Mouse (Mus musculus): ENCODE results near the gene Ccdc47. TPM values are rescaled to one million over a fixed set of nuclear protein-coding genes. Genes with fewer than 3 reads are reported as not detected.
"Not testable (repeated sequence)": the region's sequence is repeated elsewhere in the genome, so short reads cannot be mapped to it uniquely, and the experiment has no call there.

Gene Ccdc47
- polyA plus RNA-seq, 1 experiment from 2014 or later: 53.5 TPM

DNA sequence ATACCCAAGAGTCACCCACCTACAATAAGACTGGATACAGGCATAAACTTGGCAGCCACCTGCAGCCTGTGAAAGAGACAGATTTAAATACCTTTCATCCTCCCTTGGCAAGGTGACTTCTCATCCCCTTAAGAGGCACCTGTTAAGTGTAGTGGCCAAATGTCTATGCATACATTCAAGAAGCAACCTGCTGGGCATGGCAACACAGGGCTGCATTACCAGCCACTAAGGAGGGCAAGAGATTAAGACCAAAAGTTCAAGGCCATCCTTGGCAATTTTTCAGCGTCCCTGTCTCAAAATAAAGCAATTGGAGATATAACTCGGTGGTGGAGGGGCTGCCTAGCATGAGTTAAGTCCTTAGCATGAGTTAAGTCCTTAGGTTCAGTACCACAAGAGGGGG lies 38.6 kb upstream of the Ccdc47 start:
- H3K9me3 ChIP-seq (ENCODE audit: control insufficient read depth, low read length): no peaks in the 10 kb centered on the region
- H3K36me3 ChIP-seq (ENCODE audit: control insufficient read depth, insufficient read depth, low read length): peaks cover 41% of the 10 kb centered on the region
- H3K4me1 ChIP-seq (ENCODE audit: control insufficient read depth, insufficient read depth, low read length): peaks cover 13% of the 10 kb centered on the region
- no peaks in the 10 kb centered on the region for H3K27me3 ChIP-seq (ENCODE audit: control insufficient read depth, insufficient read depth, low read length)
- ATAC-seq (ENCODE audit: insufficient number of reproducible peaks, low FRiP score, low TSS enrichment, low read depth): no peak
- 24% methylated on average over 2 of the region's 2 CpGs for whole genome bisulfite sequencing
- DNase-seq (ENCODE audit: low spot score): no peak
- H3K9ac ChIP-seq (ENCODE audit: low read length): peak overlapping the region; percentile 91
- H3K27ac ChIP-seq (replicated peaks; ENCODE audit: low read depth, low read length): no peak overlapping the region
- H3K4me3 ChIP-seq (ENCODE audit: low read depth, low read length): peak overlapping the region; percentile 93
- H3K4me2 ChIP-seq (ENCODE audit: low read depth, severe bottlenecking): peak overlapping the region; percentile 86

DNA sequence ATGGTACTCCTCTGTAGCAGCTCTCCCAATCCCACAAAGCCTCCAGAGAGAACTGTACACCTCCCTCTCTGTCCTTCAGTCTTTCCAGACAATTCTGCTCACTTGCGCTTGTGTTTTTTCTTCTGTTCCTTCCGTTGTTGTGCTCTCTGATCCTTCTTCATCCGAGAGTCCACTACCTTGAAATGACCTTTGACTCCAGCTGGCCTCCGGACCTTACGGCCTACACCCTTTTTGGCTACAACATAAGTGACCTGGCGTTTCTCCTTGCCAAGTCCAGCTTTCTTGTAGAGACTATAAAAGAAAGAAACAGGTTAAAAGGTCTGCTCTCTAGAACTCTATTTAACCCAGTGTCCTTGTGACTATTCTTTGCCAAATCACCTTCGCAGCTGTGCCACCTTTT lies 33.2 kb upstream of the Ccdc47 start:
- Histone ChIP-seq H3K27me3 (ENCODE audit: control insufficient read depth, insufficient read depth, low read length) (no peaks in the 10 kb centered on the region), H3K27ac (replicated peaks; ENCODE audit: low read depth, low read length) (no peak overlapping the region), H3K4me3 (ENCODE audit: low read depth, low read length) (no peak overlapping the region), H3K4me2 (ENCODE audit: low read depth, severe bottlenecking) (no peak overlapping the region), H3K4me1 (ENCODE audit: control insufficient read depth, insufficient read depth, low read length) (no peaks in the 10 kb centered on the region), H3K9me3 (ENCODE audit: control insufficient read depth, low read length) (no peaks in the 10 kb centered on the region), H3K9ac (ENCODE audit: low read length) (no peak overlapping the region), H3K36me3 (ENCODE audit: control insufficient read depth, insufficient read depth, low read length) (peaks cover 62% of the 10 kb centered on the region)
- ATAC-seq (ENCODE audit: insufficient number of reproducible peaks, low FRiP score, low TSS enrichment, low read depth) (no peak), DNase-seq (ENCODE audit: low spot score) (no peak)
- 86% methylated on average over 7 of the region's 7 CpGs for WGBS

DNA sequence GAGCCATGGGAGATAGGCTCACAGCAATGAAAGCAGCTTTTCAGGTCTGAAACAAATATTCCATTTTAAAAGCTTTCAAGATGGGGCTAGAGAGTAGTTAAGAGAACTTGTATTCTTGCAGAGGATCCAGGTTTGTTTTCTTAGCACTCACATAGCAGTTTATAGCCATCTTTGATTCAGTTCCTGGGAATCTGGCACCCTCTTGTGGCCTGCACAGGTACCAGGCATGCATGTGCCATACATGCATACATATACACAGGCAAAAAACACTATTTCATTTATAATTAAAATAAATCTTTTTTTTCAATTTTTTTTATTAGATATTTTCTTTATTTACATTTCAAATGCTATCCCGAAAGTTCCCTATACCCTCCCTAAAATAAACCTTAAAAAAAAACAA lies 30.7 kb upstream of the Ccdc47 start:
- no peaks in the 10 kb centered on the region for H3K27me3 ChIP-seq (ENCODE audit: control insufficient read depth, insufficient read depth, low read length)
- no peak overlapping the region for H3K9ac ChIP-seq (ENCODE audit: low read length)
- peaks cover 54% of the 10 kb centered on the region for H3K36me3 ChIP-seq (ENCODE audit: control insufficient read depth, insufficient read depth, low read length)
- H3K9me3 ChIP-seq (ENCODE audit: control insufficient read depth, low read length): no peaks in the 10 kb centered on the region
- ATAC-seq (ENCODE audit: insufficient number of reproducible peaks, low FRiP score, low TSS enrichment, low read depth): no peak
- no peaks in the 10 kb centered on the region for H3K4me1 ChIP-seq (ENCODE audit: control insufficient read depth, insufficient read depth, low read length)
- no peak overlapping the region for H3K4me3 ChIP-seq (ENCODE audit: low read depth, low read length)
- H3K4me2 ChIP-seq (ENCODE audit: low read depth, severe bottlenecking): no peak overlapping the region
- H3K27ac ChIP-seq (replicated peaks; ENCODE audit: low read depth, low read length): no peak overlapping the region
- WGBS: 91% methylated on average over 1 of the region's 1 CpGs
- DNase-seq (ENCODE audit: low spot score): no peak

DNA sequence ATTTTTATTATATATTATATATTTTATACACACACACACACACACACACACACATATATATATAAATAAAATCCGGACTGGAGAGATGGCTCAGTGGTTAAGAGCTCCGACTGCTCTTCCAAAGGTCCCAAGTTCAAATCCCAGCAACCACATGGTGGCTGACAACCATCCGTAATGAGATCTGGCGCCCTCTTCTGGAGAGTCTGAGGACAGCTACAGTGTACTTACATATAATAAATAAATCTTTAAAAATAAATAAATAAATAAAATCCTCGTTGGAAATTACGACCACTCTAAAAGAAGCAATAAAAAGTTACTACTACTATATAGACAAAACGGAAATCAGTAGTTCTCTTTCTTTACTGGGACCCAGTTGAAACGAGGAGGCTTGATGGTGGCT lies 17.8 kb upstream of the Ccdc47 start:
- H3K4me2 ChIP-seq (ENCODE audit: low read depth, severe bottlenecking); DNase-seq (ENCODE audit: low spot score); ATAC-seq (ENCODE audit: insufficient number of reproducible peaks, low FRiP score, low TSS enrichment, low read depth); H3K9ac ChIP-seq (ENCODE audit: low read length); H3K27me3 ChIP-seq (ENCODE audit: control insufficient read depth, insufficient read depth, low read length); H3K9me3 ChIP-seq (ENCODE audit: control insufficient read depth, low read length); H3K27ac ChIP-seq (replicated peaks; ENCODE audit: low read depth, low read length); H3K4me1 ChIP-seq (ENCODE audit: control insufficient read depth, insufficient read depth, low read length); H3K4me3 ChIP-seq (ENCODE audit: low read depth, low read length): not testable (repeated sequence)
- 79% methylated on average over 8 of the region's 8 CpGs for WGBS
- peaks cover 17% of the 10 kb centered on the region; the same call in 1 of the 2 replicates for H3K36me3 ChIP-seq (ENCODE audit: control insufficient read depth, insufficient read depth, low read length)

DNA sequence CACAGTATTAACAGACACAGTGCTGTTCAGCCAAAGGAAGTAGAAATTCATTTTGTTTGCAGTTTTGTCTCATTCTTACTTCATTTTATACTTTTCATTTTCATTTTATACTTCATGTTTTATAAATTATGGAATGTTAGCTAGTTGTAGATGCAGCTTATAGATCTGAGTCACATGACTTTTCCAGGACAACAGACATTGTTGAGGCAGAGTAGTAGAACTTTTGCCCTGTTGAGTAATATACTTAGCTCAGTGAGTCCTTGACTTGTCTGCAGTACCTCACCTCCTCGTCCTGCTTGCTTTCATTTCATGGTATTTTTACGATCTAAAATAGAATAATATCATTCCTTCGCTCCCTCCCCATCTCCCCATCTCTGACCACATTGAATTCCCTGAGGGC lies 4.5 kb upstream of the Ccdc47 start:
- DNase-seq (ENCODE audit: low spot score): no peak
- 95% methylated on average over 3 of the region's 3 CpGs for WGBS
- Histone ChIP-seq H3K27ac (replicated peaks; ENCODE audit: low read depth, low read length) (no peak overlapping the region), H3K9ac (ENCODE audit: low read length) (no peak overlapping the region), H3K27me3 (ENCODE audit: control insufficient read depth, insufficient read depth, low read length) (no peaks in the 10 kb centered on the region), H3K36me3 (ENCODE audit: control insufficient read depth, insufficient read depth, low read length) (peaks cover 2% of the 10 kb centered on the region; the same call in 1 of the 2 replicates), H3K9me3 (ENCODE audit: control insufficient read depth, low read length) (no peaks in the 10 kb centered on the region), H3K4me1 (ENCODE audit: control insufficient read depth, insufficient read depth, low read length) (peaks cover 4% of the 10 kb centered on the region; the same call in 1 of the 2 replicates), H3K4me2 (ENCODE audit: low read depth, severe bottlenecking) (no peak overlapping the region), H3K4me3 (ENCODE audit: low read depth, low read length) (no peak overlapping the region)
- no peak for ATAC-seq (ENCODE audit: insufficient number of reproducible peaks, low FRiP score, low TSS enrichment, low read depth)

DNA sequence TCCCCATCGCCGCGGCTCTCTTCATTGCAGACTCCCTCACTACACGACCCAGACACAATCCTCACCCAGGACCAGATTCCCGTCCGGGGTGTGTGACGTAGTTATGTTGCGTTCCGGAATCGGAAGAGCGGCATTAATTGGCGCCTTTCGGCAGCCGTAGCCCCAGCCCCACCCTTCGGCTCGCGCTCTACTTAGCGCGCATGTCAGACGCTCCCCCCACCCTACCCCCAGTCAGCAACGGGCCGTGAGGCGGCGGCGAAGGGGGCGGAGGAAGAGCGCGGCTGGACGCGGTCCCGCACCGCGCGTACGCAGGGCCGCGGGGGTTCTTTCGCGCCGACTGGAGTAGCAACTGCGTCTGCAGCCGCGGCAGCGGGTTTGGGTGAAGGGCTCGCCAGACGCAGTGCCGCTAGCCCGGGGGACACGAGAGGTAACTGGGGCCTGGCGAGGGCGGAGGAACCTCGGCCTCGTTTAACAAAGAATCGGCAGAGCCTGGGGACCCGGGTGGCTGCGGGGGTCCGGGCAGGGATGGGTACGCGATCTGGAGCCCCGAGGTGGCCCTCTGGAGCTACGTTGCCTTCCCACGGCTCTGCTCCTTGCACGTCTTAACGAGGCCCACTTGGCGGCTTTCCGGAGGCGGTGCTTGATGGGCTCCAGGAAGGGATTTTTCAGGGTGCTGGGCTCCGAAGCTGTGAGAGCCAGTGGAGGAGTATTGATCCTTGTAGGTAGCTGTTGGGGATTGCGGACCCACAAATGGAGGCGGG lies 766 bp upstream of the Ccdc47 start, which contains the start of gene Ddx42:
Gene Ddx42, plus strand, starts transcription at position 197 of the 761 bp plus-strand sequence.
- peaks cover under 1% of the 10 kb centered on the region; the same call in 1 of the 2 replicates for H3K36me3 ChIP-seq (ENCODE audit: control insufficient read depth, insufficient read depth, low read length)
- H3K27me3 ChIP-seq (ENCODE audit: control insufficient read depth, insufficient read depth, low read length): no peaks in the 10 kb centered on the region
- H3K27ac ChIP-seq (replicated peaks; ENCODE audit: low read depth, low read length): peak within 1 kb of the TSS; percentile 92
- DNase-seq (ENCODE audit: low spot score): peak; percentile 89
- H3K4me3 ChIP-seq (ENCODE audit: low read depth, low read length): peak within 1 kb of the TSS; percentile 85
- WGBS: under 1% methylated on average over 69 of the region's 70 CpGs
- peak within 1 kb of the TSS; percentile 49 for H3K4me2 ChIP-seq (ENCODE audit: low read depth, severe bottlenecking)
- peaks cover 12% of the 10 kb centered on the region for H3K4me1 ChIP-seq (ENCODE audit: control insufficient read depth, insufficient read depth, low read length)
- peak; percentile 92 for ATAC-seq (ENCODE audit: insufficient number of reproducible peaks, low FRiP score, low TSS enrichment, low read depth)
- H3K9me3 ChIP-seq (ENCODE audit: control insufficient read depth, low read length): no peaks in the 10 kb centered on the region
- H3K9ac ChIP-seq (ENCODE audit: low read length): peak within 1 kb of the TSS; percentile 90

DNA sequence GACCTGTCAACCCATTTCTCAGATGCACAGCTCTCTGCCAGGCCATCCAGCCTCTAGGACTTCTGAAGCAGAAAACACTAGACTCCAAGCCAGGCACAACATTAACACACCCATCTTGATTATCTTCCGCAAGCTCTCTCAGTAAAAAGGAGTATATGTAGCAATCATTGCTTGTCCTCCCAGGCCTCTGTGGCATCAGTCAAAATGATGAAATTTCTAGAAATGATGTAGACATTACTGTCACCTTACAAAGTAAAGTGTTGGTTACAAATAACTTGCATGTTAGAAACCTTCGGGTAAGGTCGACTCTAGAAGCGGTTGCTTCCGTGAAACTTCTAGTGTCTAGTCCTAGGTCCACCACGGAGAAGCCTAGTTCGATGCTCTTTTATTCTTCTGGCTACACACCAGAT lies 689 bp downstream of the Ccdc47 start:
- no peak for DNase-seq (ENCODE audit: low spot score)
- H3K9me3 ChIP-seq (ENCODE audit: control insufficient read depth, low read length): no peaks in the 10 kb centered on the region
- no peak for ATAC-seq (ENCODE audit: insufficient number of reproducible peaks, low FRiP score, low TSS enrichment, low read depth)
- H3K27ac ChIP-seq (replicated peaks; ENCODE audit: low read depth, low read length): no peak overlapping the region
- peaks cover 12% of the 10 kb centered on the region for H3K4me1 ChIP-seq (ENCODE audit: control insufficient read depth, insufficient read depth, low read length)
- H3K9ac ChIP-seq (ENCODE audit: low read length): peak overlapping the region; percentile 56
- no peaks in the 10 kb centered on the region for H3K27me3 ChIP-seq (ENCODE audit: control insufficient read depth, insufficient read depth, low read length)
- peak overlapping the region; percentile 49 for H3K4me2 ChIP-seq (ENCODE audit: low read depth, severe bottlenecking)
- H3K36me3 ChIP-seq (ENCODE audit: control insufficient read depth, insufficient read depth, low read length): peaks cover 8% of the 10 kb centered on the region; the same call in 1 of the 2 replicates
- H3K4me3 ChIP-seq (ENCODE audit: low read depth, low read length): peak overlapping the region; percentile 85
- 32% methylated on average over 7 of the region's 7 CpGs for WGBS

DNA sequence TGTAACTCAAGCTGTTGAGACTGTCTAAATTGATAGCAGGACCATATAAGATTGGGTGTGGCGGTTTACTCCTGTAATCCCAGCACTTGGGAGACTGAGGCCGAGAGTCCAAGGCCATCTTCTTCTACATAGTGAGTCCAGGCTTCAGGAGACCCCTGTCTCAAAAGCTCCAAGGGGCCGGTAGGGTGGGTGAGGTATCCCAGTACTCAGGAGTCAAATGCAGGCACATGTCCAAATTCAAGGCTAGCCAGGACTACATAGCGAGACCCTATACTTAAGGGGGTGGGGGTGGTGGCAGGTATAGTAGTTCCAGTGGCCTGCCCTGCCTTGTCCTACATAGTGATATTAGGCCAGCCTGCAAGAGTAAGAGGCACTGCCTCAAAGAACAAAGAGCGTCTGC lies 1.3 kb downstream of the Ccdc47 start:
- peak overlapping the region; percentile 49; the same call in 1 of the 2 replicates for H3K4me2 ChIP-seq (ENCODE audit: low read depth, severe bottlenecking)

More for the DNA sequence above, 1.3 kb downstream of the Ccdc47 start:
- no peak overlapping the region; the same call in 1 of the 2 replicates for H3K9ac ChIP-seq (ENCODE audit: low read length)
- no peak for DNase-seq (ENCODE audit: low spot score)
- peaks cover 11% of the 10 kb centered on the region; the same call in 1 of the 2 replicates for H3K36me3 ChIP-seq (ENCODE audit: control insufficient read depth, insufficient read depth, low read length)
- ATAC-seq (ENCODE audit: insufficient number of reproducible peaks, low FRiP score, low TSS enrichment, low read depth): no peak
- peaks cover 12% of the 10 kb centered on the region for H3K4me1 ChIP-seq (ENCODE audit: control insufficient read depth, insufficient read depth, low read length)
- H3K4me3 ChIP-seq (ENCODE audit: low read depth, low read length): peak overlapping the region; percentile 85; the same call in 1 of the 2 replicates
- H3K27ac ChIP-seq (replicated peaks; ENCODE audit: low read depth, low read length): no peak overlapping the region
- WGBS: 89% methylated on average over 5 of the region's 5 CpGs
- no peaks in the 10 kb centered on the region for H3K27me3 ChIP-seq (ENCODE audit: control insufficient read depth, insufficient read depth, low read length)
- H3K9me3 ChIP-seq (ENCODE audit: control insufficient read depth, low read length): no peaks in the 10 kb centered on the region
